Mouse (Mus musculus): Measurements from ENCODE around the gene Gm6356. TPM values are rescaled to one million over a fixed set of nuclear protein-coding genes. Genes with fewer than 3 reads are reported as not detected.
"Not testable (repeated sequence)": the region's sequence is repeated elsewhere in the genome, so short reads cannot be mapped to it uniquely, and the experiment has no call there.

Gene Gm6356
- polyA plus RNA-seq (2012; rRNA removed), result not detected in 2 replicates

GRCm38 (mm10) chr14:6973718-6974117 is at the start of gene Gm6356:
TSS of gene Gm6356 (minus strand) at chr14:6973818.
- not testable (repeated sequence) for H3K4me1 ChIP-seq (ENCODE audit: control insufficient read depth, insufficient read depth, low read length); H3K4me3 ChIP-seq (ENCODE audit: insufficient read depth, low read length)

More at GRCm38 (mm10) chr14:6973718-6974117, at the start of gene Gm6356:
- not testable (repeated sequence) for H3K27ac ChIP-seq (ENCODE audit: insufficient read depth, low read length)

Other genes starting within 250 kb of the Gm6356 start
- 5.4 and 6.5 TPM in 2 replicates for gene Gm3636, start 231.5 kb downstream of the Gm6356 start, polyA plus RNA-seq (2012; rRNA removed)
- 0.06 TPM in 1 of 2 replicates, not detected in the other for gene Gm8362, start 199.4 kb downstream of the Gm6356 start, polyA plus RNA-seq (2012; rRNA removed)
- 0.06 TPM in 1 of 2 replicates, not detected in the other for gene Gm3642, start 133.5 kb downstream of the Gm6356 start, polyA plus RNA-seq (2012; rRNA removed)
- gene Gm3667, start 83.9 kb downstream of the Gm6356 start, polyA plus RNA-seq (2012; rRNA removed), result 3.6 and 3.7 TPM in 2 replicates
- 1.6 and 2.0 TPM in 2 replicates for gene Gm10406, start 53.6 kb upstream of the Gm6356 start, polyA plus RNA-seq (2012; rRNA removed)
- gene Gm3685, start 71.2 kb upstream of the Gm6356 start, polyA plus RNA-seq (2012; rRNA removed), result not detected in 2 replicates
- 4.3 and 4.7 TPM in 2 replicates for gene Gm3696, start 126.8 kb upstream of the Gm6356 start, polyA plus RNA-seq (2012; rRNA removed)
- 0.04 TPM in 1 of 2 replicates, not detected in the other for gene Gm6676, start 151.6 kb upstream of the Gm6356 start, polyA plus RNA-seq (2012; rRNA removed)
- 2.8 and 3.4 TPM in 2 replicates for gene Gm3512, start 200.7 kb upstream of the Gm6356 start, polyA plus RNA-seq (2012; rRNA removed)
- gene Gm16434, start 220.7 kb upstream of the Gm6356 start, polyA plus RNA-seq (2012; rRNA removed), result 0.04 TPM in 1 of 2 replicates, not detected in the other